Mouse (Mus musculus) retina, postnatal 7 days (tissue): Measurements from ENCODE around the gene Itgax.
"Not testable (repeated sequence)": the region's sequence is repeated elsewhere in the genome, so short reads cannot be mapped to it uniquely, and the experiment has no call there.

ENCODE experiments used
- DNase-seq: peaks from one replicate; pipeline ENCODE4 v3.0.0-alpha.2; 2012; ENCODE audit warnings: low read depth, low spot score

Itgax gene

DNA sequence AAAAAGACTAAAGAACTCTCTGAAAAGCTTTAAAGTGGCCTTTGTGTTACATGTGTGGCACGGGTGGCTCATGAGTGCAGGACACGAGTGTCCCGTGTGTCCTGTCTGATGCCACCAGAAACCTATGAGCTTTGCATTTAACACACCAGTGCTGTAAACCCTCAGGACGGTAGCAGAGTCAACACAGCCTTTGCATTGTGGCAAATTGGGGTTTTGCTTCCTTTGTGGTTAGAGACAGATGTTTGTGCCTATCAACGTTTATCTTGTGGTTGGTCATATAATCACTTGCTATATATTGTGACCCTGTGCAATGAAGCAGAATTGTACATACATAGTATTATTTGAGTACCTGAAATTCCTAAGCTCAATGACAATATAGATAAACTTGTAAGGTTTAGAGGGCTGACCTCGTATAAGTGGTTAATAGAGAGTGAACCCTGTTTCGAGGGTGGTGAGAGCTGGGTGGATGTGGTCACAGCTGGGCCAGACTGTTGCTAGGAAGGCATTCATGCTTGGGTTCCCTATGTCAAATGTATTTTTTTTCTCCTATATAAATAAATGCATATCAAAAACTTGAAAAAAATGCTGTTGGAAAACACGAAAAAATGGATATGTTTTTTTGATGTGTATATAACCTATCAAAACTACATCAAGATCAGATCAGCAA lies 29.5 kb downstream of the Itgax start:
- not testable (repeated sequence) for DNase-seq

DNA sequence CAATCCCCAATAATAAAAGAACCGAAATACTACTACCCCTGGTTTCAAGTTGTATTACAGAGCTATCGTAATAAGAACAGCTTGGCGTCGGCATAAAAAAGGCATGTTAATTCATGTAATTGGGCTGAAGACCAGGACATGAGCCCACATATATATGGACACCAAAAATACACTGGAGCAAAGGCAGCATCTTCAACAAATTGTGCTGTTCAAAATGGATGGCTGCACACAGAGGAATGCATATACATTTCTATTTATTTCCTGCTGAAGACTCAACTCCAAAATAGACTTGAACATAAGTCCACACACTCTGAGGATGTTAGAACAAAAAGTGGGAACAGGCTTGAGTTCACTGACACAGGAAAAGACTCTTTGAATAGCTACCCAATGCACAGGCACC lies 34.7 kb downstream of the Itgax start:
- DNase-seq: no peak

DNA sequence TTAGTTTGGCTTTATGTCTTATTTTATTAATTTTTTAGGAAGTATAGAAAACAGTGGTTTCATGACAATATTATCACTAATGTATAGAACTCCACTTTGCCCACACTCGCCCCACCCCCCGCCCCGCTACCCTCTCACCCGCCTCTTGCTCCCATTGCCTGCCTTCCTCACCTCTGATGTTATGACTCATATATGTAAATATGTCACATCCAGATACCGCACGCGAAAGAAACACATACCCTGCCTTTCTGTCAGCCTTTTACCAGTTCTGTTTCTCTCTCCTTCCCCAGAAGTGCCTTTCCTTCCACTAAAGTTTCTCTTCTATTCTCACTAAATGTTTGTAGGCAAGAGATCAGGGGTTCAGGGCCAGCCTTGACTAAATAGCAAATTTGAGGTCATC lies 37.0 kb downstream of the Itgax start:
- no peak for DNase-seq

DNA sequence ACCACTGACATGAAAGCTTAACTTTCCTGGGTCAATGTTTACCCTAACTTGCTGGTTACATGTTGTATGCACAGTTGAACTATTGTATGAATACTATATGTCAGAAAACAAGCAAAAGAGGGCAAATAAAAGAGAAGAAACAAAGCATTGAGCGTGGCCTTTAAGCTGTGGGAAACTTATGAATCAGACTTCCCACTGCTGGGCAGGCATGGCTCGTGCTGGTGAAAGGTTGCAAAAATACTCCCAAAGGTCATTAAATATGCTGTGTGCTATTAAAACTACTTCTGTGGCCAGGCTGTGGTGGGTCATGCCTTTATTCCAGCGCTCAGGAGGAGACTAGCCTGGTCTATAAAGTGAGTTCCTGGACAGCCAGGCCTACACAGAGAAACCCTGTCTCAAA lies 40.6 kb downstream of the Itgax start:
- DNase-seq: no peak

DNA sequence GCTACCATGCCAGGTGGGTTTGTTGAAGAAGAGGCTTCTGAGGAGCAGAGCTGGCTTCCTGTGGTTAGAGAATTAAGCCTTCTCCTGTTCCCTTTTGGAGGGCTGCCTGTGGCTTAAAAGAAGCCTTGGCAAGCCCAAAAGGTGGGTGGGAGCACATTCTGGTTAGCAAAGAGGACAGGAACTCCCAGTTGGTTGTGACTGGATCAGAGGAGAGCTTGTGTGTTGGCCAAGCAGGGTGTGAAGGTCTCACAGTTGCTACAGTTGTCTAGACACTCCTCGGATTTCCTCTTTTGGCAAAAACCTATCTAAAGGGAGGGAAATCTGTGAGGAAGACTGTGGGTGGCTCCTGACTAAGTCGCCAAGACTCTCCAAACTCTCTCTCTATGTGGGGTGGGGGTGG lies 49.0 kb downstream of the Itgax start:
- no peak for DNase-seq

DNA sequence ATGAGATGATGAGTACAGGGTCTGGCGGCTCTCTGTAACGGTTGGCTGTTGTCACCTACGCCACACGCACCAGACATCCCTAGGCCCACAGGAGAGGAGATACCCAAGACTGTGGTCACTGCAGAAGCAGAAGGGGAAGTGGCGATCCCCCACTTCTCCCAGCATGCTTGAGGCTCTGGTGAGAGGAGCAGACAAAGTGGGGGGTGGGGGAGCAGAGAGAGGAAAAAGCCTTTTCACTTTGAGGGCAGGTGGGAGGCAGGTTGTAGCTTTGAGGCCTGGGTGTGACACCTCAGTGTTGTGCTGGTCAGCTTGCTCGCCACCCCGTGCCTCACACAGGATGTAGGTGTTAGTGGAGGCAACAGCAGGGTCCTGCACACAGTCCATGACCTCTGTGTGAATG lies 50.8 kb downstream of the Itgax start:
- DNase-seq: no peak

DNA sequence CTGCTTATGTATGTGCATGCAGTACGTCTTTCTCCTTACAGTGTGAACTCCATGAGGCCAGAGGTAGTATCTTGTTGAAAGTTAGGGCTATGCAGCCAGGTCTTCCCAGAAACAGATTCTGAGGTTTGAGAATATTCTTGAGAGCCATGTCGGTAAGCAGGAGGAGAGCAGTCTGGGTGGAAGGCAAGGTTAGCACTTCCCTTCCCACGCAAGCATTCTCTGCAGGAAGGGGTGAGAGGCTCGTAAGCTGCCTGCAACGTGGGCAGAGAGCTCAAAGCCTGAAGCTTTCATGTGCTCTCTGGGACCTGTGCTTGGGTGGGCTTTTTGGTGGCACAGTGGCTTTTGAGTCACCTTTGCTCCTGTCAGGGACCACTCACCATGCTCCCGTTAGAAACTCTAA lies 51.2 kb downstream of the Itgax start:
- no peak for DNase-seq

DNA sequence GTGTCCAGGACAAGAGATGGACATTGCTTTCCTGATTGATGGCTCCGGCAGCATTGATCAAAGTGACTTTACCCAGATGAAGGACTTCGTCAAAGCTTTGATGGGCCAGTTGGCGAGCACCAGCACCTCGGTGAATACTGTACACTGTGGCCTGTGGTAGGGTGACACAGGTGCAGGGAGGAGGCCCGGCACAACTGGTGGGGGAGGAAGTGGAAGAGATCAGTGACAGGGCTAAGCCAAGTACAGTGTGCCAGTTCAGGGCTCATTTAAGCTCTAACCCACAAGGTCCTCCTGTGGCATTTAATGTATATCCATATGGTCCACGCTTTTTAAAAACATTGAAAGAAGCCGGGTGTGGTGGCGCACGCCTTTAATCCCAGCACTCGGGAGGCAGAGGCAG lies 52.3 kb downstream of the Itgax start:
- DNase-seq: no peak
